Mouse (Mus musculus): Measurements from ENCODE around the gene Hmcn2.

Gene Hmcn2

GRCm38 (mm10) chr2:31314007-31314465 is at the start of gene Hmcn2:
Hmcn2 (plus strand) TSS chr2:31314415.
- no peak for DNase-seq

- no peak for DNase-seq
Measured at GRCm38 (mm10) chr2:31267447-31267846, 46.8 kb upstream of the Hmcn2 start.

- no peak for DNase-seq
Measured at GRCm38 (mm10) chr2:31268631-31269030, 45.6 kb upstream of the Hmcn2 start.

- DNase-seq: no peak
Measured at GRCm38 (mm10) chr2:31269188-31269587, 45.0 kb upstream of the Hmcn2 start.

GRCm38 (mm10) chr2:31269847-31270246 is 44.4 kb upstream of the Hmcn2 start:
- no peak for DNase-seq

GRCm38 (mm10) chr2:31270470-31270869 is 43.7 kb upstream of the Hmcn2 start:
- no peak for DNase-seq

GRCm38 (mm10) chr2:31271071-31271470 is 43.1 kb upstream of the Hmcn2 start:
- DNase-seq: peak in 1 of 2 experiments; percentile 52

- no peak for DNase-seq
Measured at GRCm38 (mm10) chr2:31274993-31275392, 39.2 kb upstream of the Hmcn2 start.

- no peak for DNase-seq
Measured at GRCm38 (mm10) chr2:31277810-31278209, 36.4 kb upstream of the Hmcn2 start.

GRCm38 (mm10) chr2:31278483-31278882 is 35.7 kb upstream of the Hmcn2 start:
- no peak for DNase-seq

- no peak for DNase-seq
Measured at GRCm38 (mm10) chr2:31281138-31281537, 33.1 kb upstream of the Hmcn2 start.

GRCm38 (mm10) chr2:31282266-31282665 is 31.9 kb upstream of the Hmcn2 start:
- DNase-seq: no peak

- DNase-seq: no peak
Measured at GRCm38 (mm10) chr2:31282880-31283279, 31.3 kb upstream of the Hmcn2 start.

- DNase-seq: no peak
Measured at GRCm38 (mm10) chr2:31284531-31284930, 29.7 kb upstream of the Hmcn2 start.

GRCm38 (mm10) chr2:31291421-31291820 is 22.8 kb upstream of the Hmcn2 start:
- DNase-seq: peak; percentile 51 to 83

- DNase-seq: peak; percentile 78 to 89
Measured at GRCm38 (mm10) chr2:31294985-31295384, 19.2 kb upstream of the Hmcn2 start.

GRCm38 (mm10) chr2:31296395-31296794 is 17.8 kb upstream of the Hmcn2 start:
- DNase-seq: no peak

GRCm38 (mm10) chr2:31297602-31298268 is 16.5 kb upstream of the Hmcn2 start:
- DNase-seq: peak; percentile 62 to 69

- DNase-seq: no peak
Measured at GRCm38 (mm10) chr2:31298814-31299213, 15.4 kb upstream of the Hmcn2 start.

GRCm38 (mm10) chr2:31299266-31299665 is 14.9 kb upstream of the Hmcn2 start:
- DNase-seq: peak in 1 of 2 experiments; percentile 27

GRCm38 (mm10) chr2:31299996-31300395 is 14.2 kb upstream of the Hmcn2 start:
- no peak for DNase-seq

- no peak for DNase-seq
Measured at GRCm38 (mm10) chr2:31303177-31303576, 11.0 kb upstream of the Hmcn2 start.

GRCm38 (mm10) chr2:31304191-31304590 is 10.0 kb upstream of the Hmcn2 start:
- DNase-seq: no peak

- no peak for DNase-seq
Measured at GRCm38 (mm10) chr2:31304801-31305665, 9.2 kb upstream of the Hmcn2 start.
